Mouse (Mus musculus): Measurements from ENCODE around the gene Anp32e.
"Not testable (repeated sequence)": the region's sequence is repeated elsewhere in the genome, so short reads cannot be mapped to it uniquely, and the experiment has no call there.

Gene Anp32e

DNA sequence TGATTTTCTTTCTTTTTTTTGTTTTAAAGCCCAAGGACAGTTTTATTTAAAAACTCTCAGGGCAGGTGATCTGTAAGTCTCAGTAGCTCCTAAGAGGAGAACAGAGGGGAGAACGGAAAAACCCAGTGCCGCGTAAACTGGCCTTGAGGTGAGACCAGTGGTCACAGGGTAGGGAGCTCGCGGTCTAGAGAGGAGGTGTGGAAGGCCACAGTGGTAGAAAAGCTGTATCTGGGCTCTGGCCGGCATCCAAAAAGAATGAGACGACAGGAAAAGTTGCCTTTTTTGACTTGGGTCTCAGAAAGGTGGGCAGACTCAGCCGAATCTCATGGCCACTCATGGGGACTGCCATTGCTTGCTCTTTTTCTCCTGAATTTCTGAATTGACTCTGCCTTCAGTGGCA lies 9.2 kb downstream of the Anp32e start:
- DNase-seq (ENCODE audit: extremely low spot score, low read depth, low spot score) = no peak

DNA sequence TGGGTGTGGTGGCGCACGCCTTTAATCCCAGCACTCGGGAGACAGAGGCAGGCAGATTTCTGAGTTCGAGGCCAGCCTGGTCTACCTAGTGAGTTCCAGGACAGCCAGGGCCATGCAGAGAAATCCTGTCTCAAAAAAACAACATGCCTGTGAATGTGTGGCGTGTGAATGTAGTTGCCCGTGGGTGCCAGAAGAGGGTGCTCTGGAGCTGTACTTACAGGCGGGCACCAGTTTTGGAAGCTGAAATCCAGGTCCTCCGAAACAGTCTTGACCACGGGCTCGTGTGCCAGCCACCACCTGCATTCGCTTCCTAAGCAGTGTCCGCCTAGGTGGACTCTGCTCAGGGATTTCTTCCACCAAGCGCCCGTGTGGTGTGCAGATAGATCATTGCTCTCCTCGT lies 9.8 kb downstream of the Anp32e start:
- DNase-seq (ENCODE audit: extremely low spot score, low read depth, low spot score) = no peak

DNA sequence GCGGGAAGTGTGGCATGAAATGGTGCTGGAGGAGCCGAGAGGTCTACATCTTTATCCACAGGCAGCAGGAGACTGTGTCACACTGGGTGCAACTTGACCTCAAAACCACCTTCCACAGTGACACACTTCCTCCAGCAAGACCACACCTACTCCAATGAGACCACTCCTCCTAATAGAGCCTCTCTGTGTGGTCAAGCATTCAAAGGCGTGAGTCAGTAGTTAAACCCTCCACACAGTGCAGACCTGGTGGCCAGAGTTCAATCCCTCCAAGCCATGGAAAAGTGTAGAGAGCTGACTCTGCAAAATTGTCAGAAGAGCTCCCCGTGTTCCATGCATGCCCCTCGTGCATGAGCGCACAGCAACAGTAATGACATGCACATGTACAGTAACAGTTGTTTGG lies 13.7 kb downstream of the Anp32e start:
- DNase-seq (ENCODE audit: extremely low spot score, low read depth, low spot score) = no peak

DNA sequence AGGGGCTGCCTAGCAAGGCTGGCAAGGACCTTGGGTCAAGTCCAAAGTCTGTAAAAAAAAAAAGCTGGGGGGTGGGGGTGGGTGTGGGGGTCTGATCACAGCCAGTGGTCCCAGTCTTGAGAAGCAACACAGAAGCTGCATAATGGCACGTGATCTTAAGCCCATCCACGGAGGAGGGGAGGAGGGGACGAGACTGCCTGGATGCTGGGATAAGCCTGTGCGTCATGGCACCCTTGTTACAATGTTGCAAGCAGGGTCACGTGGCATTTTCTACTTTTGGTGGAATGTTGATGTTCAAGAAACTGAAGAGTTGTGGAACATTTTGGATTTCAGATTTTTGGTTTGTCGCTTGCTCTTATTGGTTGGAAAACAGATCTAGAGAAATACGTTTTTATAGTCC lies 14.2 kb downstream of the Anp32e start:
- DNase-seq (ENCODE audit: extremely low spot score, low read depth, low spot score) = no peak

DNA sequence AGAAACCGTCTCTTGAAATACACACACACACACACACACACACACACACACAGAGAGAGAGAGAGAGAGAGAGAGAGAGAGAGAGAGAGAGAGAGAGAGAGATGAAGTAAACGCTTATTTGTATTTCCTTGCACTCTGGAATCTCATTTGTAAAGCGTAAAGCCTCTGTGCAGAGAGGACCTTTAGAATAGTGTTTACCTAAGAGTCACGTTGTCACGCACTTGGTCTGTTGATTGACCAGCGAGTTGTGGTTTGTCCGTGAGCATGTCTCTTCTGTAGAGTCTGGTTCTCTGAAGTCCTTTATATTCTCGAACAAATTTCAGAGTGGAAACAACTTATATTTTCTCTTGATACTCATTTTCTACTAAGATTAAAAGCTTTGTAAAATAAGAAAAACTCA lies 15.7 kb downstream of the Anp32e start:
- DNase-seq (ENCODE audit: extremely low spot score, low read depth, low spot score) = no peak

DNA sequence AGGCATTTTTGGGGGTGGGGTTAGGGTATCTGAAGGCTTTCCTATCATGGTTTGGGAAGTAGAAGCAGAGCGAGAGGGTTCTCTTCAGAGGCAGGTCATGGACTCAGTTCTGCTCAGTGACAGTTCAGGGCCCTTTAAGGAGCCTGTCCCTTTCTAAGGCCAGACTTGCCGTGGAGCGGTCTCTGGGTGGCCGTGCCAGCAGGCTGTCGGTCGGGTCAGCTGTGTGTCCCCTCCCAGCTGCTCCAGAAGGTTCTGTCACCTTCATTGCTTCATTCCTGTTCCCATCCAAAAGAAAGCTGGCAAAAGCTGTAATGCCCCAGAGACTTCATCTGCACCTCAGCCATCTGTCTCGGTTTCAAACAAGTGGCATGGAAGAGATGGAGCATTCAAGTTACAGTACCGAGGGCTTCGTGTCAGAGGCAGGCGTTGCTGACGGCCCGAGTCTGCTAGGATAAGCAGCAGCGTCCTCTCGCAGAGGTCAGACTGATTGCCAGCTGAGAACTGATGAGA lies 16.7 kb downstream of the Anp32e start:
- no peak for DNase-seq (ENCODE audit: extremely low spot score, low read depth, low spot score)

DNA sequence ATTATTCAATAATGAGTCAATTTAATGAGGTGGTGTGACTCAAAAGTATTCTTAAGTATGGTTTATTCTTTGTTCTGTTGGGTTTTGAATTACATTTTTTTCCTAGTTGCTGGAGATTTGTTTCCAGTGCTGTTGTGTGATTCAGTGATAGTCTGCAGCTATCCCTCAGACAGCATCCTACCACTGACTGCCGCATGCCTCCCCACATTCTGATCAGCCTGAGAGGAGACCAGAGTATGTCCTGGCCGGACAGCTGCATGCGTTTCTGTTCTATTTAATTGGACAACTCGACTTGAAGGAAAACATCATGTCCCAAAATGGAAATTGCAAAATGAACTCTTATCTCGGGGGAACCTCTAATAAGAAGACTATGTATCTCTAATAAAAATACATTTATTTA lies 19.3 kb downstream of the Anp32e start:
- no peak for DNase-seq (ENCODE audit: extremely low spot score, low read depth, low spot score)

DNA sequence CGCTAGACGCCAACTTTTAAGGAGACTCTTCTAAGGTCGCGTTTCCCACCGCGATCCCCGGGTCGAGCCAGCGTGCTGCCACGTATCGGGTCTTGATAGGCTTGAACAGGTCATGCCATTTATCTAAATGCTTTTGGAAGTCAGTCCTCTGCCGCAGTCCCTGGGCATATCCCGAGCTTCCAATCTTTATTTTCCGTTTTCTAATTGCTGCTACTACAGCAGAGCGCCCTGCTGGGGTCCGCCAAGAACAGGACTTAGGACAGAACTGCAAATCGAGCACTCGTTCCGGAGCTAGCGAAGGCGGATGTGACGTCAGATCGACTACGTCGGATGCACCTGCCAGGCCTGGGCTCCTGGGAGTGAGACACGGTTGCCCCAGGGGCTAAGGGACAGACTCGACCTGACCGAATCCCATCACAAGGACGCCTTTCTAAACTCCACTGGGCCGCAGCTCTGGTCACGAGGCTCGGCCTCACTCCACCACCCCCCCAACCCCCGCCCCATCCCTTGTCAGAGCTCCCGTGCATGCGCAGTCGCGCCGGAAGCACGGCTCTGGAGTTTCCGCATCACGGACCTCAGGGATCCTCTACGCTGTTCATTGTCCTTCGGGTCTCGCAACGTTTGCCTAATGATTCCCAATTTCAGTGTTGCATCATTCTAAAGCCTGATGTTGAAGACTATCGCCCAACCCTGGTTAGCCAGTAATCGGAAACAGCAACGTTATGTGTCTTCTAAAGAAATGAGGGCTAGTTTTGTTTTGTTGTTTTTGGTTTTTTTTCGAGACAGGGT lies 21.9 kb downstream of the Anp32e start:
- DNase-seq (ENCODE audit: extremely low spot score, low read depth, low spot score) = no peak

DNA sequence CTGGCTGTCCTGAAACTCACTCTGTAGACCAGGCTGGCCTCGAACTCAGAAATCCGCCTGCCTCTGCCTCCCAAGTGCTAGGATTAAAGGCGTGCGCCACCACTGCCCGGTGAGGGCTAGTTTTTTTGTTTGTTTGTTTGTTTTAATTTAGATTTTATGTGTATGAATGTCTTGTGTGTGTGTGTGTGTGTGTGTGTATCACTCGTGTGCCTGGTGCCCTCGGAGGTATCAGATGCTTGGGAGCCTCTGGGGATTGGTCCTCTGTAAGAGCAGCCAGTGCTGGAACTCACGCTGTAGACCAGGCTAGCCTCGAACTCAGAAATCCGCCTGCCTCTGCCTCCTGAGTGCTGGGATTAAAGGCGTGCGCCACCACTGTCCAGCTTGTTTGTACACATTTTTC lies 22.5 kb downstream of the Anp32e start:
- DNase-seq (ENCODE audit: extremely low spot score, low read depth, low spot score) = not testable (repeated sequence)

DNA sequence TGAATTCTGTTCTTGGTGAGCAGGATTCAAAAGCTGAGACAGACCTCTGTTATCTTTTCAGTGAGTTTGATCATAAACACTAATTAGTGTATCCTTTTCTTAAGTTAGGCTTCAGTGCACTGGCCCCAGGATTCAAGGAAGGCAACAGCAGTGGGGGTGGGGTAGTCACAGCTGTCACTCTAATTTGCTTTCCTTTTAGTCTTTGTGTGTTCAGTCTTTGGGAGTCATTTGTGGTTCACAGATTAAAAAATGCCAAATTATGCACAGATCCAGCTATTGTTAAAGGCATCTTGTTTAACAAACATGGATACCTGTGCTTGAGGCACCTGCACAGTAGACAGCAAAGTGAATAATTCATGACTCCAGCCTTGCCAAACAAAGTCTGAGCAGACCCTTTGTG lies 24.0 kb downstream of the Anp32e start:
- DNase-seq (ENCODE audit: extremely low spot score, low read depth, low spot score) = no peak

DNA sequence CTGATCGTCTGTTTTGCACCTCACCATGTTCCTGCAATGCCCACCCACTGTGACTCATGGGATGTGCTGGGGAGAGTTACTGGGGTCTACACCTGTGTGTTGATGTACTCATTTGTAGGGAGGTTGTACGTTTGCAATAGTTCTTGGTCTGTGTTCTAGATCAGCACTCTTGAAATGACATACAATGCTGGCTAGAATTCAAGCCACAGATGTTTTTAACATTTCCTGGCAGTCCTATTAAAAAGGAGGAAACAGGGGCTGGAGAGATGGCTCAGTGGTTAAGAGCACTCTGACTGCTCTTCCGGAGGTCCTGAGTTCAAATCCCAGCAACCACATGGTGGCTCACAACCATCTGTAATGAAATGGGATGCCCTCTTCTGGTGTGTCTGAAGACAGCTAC lies 24.5 kb downstream of the Anp32e start:
- no peak for DNase-seq (ENCODE audit: extremely low spot score, low read depth, low spot score)

DNA sequence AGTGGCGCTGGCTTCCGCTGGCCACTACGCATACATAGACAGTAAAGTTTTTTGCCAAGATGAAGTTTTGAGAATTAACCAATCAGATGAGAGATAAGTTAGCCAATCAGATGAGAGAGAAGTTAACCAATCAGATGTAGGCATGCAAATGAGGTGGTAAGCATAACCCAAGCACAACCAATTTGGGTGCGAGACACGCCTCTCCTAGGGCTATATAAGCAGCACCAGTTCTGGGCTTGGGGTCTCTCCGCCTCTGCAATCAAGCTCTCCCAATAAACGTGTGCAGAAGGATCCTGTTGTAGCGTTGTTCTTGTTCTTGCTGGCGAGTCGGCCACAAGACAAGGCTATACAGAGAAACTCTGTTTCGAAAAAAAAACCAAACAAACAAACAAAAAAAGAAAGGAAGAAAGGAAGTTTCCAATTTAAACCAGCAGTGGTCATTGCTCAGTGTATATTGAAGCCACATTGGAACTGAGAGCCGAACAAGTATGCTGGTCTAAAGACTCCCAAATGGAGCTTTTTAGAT lies 25.7 kb downstream of the Anp32e start:
- not testable (repeated sequence) for DNase-seq (ENCODE audit: extremely low spot score, low read depth, low spot score)

DNA sequence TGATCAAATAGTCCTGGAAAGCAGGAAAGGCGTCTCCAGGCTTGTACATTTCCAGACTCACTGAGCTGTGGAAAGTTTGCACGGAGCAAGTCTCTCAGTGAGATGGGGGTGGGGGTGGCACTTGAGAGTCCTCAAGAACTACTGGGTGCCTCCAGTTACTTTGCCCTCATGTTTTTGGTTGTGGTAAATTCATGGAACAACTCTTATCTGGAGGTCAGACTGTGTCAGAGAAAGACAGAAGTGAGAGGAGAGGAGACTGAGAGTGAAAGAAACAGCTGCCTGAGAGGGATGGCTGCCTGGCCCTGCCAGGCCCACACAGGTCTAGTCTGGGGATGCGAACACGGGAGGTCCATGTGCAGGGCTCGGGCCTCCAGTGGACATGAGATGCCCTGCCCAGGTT lies 26.3 kb downstream of the Anp32e start:
- DNase-seq (ENCODE audit: extremely low spot score, low read depth, low spot score) = no peak

DNA sequence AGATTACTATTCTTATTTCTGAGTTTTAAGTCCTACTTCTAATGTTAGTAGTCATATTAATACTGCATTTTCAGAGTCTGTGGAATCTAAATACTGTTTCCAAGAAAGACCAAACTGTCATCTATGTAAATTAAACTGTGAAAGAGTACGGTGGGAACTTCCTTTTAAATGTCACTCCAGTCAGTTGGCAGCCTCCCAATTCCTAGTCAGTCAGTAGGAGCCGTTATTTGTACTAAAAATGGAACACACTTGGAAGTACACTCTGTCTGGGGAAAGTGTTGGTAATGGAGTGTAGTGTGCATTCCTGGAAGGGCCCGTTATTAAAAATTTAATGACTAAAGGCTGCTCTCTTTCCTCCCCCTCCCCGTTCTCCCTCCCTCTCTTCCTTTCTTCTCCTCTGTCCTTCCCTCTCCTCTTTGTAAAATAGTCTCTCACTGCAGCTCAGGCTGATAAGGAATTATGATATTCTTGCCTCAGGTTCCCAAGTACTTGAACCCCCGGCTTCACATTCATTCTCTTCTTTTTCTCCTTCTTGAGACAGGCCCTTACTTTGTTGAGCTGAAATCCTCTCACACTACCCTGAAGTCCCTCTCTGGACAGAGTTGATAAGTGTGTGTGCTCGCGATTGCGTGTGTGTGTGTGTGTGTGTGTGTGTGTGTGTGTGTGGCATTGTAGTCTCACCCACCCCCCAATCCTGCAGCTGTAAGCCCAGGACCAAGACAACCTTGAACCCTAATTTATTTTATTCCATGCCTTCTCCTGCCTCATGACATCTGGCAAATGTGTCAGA lies 28.5 kb downstream of the Anp32e start:
- DNase-seq (ENCODE audit: extremely low spot score, low read depth, low spot score) = no peak

DNA sequence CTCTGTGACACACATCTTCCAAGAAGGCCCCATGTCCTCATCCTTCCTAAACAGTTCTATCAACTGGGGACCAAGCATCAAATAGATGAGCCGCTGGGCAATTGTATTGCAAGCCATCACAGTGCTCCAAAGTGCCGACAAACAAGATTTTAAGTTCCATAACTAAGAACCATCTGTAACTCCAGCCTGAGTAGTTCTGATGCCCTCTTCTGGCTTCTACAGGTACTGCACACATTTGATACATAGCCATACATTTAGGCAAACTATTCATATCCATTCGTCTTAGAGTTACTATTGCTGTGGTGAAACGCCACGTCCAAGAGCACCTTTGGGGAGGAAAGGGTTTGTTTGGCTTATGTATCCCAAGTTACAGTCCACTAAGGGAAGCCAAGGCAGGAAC lies 30.0 kb downstream of the Anp32e start:
- DNase-seq (ENCODE audit: extremely low spot score, low read depth, low spot score) = no peak

DNA sequence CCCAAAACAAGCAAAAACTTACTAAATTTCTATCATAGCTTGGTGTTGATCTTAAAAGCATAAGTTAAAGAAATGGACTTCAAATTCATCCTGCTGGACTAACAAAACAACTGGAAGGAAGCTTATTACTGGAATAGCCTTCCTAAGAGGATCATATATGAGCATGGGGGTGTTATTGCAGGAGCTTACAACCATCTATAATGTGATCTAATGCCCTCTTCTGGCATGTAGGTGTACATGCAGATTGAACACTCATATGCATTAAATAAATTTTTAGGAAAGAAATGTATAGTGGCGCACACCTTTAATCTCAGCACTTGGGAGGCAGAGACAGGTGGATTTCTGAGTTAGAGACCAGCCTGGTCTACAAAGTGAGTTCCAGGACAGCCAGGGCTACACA lies 30.8 kb downstream of the Anp32e start:
- DNase-seq (ENCODE audit: extremely low spot score, low read depth, low spot score) = no peak

DNA sequence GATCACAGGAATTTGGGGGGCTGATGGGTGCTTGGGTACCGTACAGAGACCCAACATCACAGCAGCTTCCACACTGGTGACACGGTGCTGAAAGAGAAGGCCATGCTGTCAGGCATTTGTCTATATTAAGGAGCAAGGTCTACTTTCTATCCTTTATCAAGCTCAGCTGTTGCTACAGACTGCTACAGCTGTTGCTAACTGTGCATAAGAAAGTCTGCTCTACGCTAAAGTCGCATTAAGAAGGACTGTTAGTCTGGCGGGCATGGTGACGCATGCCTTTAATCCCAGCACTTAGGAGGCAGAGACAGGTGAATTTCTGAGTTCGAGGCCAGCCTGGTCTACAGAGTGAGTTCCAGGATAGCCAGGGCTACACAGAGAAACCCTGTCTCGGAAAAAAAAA lies 33.1 kb downstream of the Anp32e start:
- DNase-seq (ENCODE audit: extremely low spot score, low read depth, low spot score) = not testable (repeated sequence)

DNA sequence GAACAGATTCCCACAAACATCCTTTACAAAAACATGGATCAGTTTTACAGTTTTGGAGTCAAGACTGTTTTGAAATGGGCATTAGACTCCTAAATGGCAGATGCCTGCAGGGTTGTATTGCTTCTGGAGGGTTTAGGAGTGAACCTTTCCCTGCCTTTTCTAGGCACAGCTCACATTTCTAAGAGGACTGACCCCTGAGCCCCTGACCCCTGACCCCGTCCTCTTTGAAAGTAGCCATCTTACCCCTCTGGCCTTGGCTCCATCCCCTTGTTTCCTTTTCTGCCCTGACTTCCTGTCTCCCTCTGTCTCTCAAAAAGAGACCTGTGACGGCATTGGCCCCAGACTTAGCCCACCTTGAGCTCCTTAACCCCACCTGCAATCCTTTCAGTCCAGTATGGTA lies 34.2 kb downstream of the Anp32e start:
- no peak for DNase-seq (ENCODE audit: extremely low spot score, low read depth, low spot score)

DNA sequence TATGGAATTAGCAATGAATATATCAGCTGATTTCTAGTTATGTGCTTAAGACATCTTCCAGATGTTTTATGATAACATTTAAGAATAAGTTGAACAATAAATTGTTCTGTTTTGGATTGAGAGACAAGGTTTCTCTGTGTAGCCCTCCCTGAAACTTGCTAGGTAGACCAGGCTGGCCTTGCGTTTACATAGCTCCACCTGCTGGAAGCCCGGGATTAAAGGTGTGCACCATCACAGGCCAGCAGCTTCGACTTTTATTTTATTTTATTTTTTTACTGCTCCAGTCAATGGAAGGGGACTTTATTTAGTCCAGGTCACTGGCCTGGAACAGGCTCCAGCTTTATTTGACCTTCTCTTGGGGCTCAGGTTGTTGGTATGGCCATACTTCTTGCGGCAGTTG lies 34.6 kb downstream of the Anp32e start:
- no peak for DNase-seq (ENCODE audit: extremely low spot score, low read depth, low spot score)

DNA sequence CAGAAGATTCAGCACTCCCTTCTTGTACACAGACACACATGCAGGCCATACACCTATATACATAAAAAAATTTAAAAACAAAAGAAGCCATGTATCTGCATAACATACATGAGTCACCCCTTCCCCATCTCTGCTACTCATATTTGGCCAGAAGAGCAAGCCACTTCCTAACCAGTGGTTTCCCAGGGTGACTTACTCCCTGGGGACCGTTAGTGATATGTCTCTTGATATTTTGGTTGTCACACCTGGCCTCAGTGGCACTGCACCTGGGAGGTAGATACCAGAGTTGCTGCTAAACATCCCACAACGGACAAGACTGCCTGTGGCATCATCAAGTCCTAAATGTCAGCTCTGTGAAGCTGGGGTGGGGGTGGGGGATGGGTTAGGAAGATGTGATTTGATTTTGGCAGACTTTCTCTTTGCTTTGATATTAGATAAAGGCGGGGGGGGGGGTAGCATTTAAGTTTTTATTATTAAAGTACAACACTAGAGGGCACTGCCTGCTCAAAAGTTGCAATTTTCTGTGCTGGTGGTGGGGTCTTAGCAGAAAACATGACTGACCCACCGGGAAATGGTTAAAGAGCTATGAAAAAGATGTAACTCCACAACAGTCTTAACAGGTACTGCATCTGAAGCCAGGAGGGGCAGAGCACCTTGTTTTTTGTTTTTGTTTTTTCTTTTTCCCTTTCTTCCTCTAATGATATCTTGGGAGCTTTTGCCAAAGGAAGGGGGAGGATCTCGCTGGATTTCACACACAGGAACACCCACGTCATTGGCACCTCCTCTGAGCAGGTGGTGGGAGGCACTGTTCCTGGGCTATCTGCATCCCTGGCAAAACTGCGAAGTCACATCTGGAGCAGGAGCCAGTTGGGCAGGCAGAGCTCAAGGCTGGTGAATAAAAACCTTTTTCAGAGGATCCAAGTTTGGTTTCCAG lies 36.7 kb downstream of the Anp32e start:
- no peak for DNase-seq (ENCODE audit: extremely low spot score, low read depth, low spot score)

DNA sequence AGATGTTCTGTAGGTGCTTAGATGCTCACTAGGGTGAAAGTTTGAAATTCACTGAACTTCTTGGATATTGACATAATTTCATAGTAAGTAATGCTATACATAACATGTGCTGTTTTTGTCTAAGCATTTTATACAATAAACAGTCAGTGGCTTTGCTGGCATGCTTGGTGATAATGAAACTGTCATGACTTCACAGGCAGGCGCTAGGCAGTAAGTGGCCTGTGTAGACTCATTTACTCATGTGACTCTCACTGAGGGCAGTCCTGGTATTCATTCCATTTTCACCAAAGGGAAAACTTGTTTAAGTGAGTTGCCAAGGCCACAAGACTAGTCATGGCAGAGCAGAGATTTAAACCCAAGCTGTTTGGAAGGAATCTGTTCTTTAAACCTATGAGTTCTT lies 40.2 kb downstream of the Anp32e start:
- DNase-seq (ENCODE audit: extremely low spot score, low read depth, low spot score) = no peak

Data from hindlimb bud, embryonic 11.5 days (tissue).